In genomic region chr14:16842036-16842435, GRCm38 (mm10) we compare ENCODE assay signal across 21 mouse cellular contexts. TPM values are rescaled to one million over a fixed set of nuclear protein-coding genes. Genes with fewer than 3 reads are reported as not detected.
"Had no signal": no experiment of that assay in that cellular context is flagged by ENCODE, and none has a peak within 500 bp of the region (broad histone marks: within the 10 kb centered on the region; RNA-seq: fewer than 3 reads in every experiment).

No protein-coding gene starts in this region.

- DNase-seq: kidney, adult 9 months; kidney, postnatal 14 days; kidney, postnatal 4 days; liver, postnatal 0 days; lung, embryonic 14.5 days; right cerebral cortex, postnatal 14 days; right cerebral cortex, postnatal 4 days; thymus, adult 2 months; thymus, postnatal 14 days; thymus, postnatal 4 days had no signal

- ATAC-seq: liver, postnatal 0 days; lung, postnatal 0 days had no signal

- H3K4me2 ChIP-seq: limb, embryonic 12.5 days; limb, embryonic 15.5 days; liver, embryonic 11.5 days; lung, embryonic 14.5 days; midbrain, embryonic 13.5 days; neural tube, embryonic 13.5 days had no signal

- H3K4me3 ChIP-seq: limb, embryonic 12.5 days; limb, embryonic 15.5 days; midbrain, embryonic 10.5 days; midbrain, embryonic 13.5 days; myocyte; neural tube, embryonic 13.5 days had no signal

- H3K27ac ChIP-seq: limb, embryonic 12.5 days; limb, embryonic 15.5 days; liver, embryonic 14.5 days; macrophage; midbrain, embryonic 10.5 days; midbrain, embryonic 13.5 days; neural tube, embryonic 13.5 days; stomach, postnatal 0 days had no signal

- H3K36me3 ChIP-seq: limb, embryonic 12.5 days; limb, embryonic 15.5 days; midbrain, embryonic 10.5 days; midbrain, embryonic 13.5 days; neural tube, embryonic 13.5 days had no signal

- H3K9ac ChIP-seq: limb, embryonic 12.5 days; limb, embryonic 15.5 days; liver, embryonic 14.5 days; liver, postnatal 0 days; lung, embryonic 14.5 days; midbrain, embryonic 13.5 days; neural tube, embryonic 13.5 days had no signal

- H3K27me3 ChIP-seq: limb, embryonic 12.5 days; limb, embryonic 15.5 days; midbrain, embryonic 13.5 days; neural tube, embryonic 13.5 days had no signal

- H3K9me3 ChIP-seq: limb, embryonic 12.5 days; limb, embryonic 15.5 days; midbrain, embryonic 10.5 days; midbrain, embryonic 13.5 days; neural tube, embryonic 13.5 days had no signal

RNA-seq across cellular contexts. Expression of gene Rarb, which starts 23.1 kb away (rescaled TPM):
- polyA plus RNA-seq: macrophage had no signal
